Mouse (Mus musculus): ENCODE measurements around the gene Fscn1. TPM values are rescaled to one million over a fixed set of nuclear protein-coding genes. Genes with fewer than 3 reads are reported as not detected.

Fscn1 gene
- total RNA-seq, 2 experiments from 2014 or later, result not detected

Other genes with a start within 250 kb of the Fscn1 start
- gene Tnrc18, start 142.7 kb upstream of the Fscn1 start, total RNA-seq (2014; fragmentation: Nextera tagmentation), result 50.4 and 50.6 TPM in 2 replicates
- 9.0 and 13.8 TPM in 2 replicates for gene Tnrc18, start 142.7 kb upstream of the Fscn1 start, total RNA-seq (2017)
- 4.0 and 4.1 TPM in 2 replicates for gene Fbxl18, start 64.9 kb upstream of the Fscn1 start, total RNA-seq (2014; fragmentation: Nextera tagmentation)
- gene Fbxl18, start 64.9 kb upstream of the Fscn1 start, total RNA-seq (2017), result 1.7 and 2.4 TPM in 2 replicates
- gene Actb, start 53.6 kb upstream of the Fscn1 start, total RNA-seq (2014; fragmentation: Nextera tagmentation), result 2,571 and 3,677 TPM in 2 replicates
- 2,475 and 4,369 TPM in 2 replicates for gene Actb, start 53.6 kb upstream of the Fscn1 start, total RNA-seq (2017)
- gene Rnf216, start 152.7 kb downstream of the Fscn1 start, total RNA-seq (2014; fragmentation: Nextera tagmentation), result 41.1 and 42.5 TPM in 2 replicates
- gene Rnf216, start 152.7 kb downstream of the Fscn1 start, total RNA-seq (2017), result 33.1 and 37.3 TPM in 2 replicates
- gene Olfr718-ps1, start 187.2 kb downstream of the Fscn1 start, total RNA-seq (2014; fragmentation: Nextera tagmentation), result 0.19 TPM in 1 of 2 replicates, not detected in the other
- gene Olfr718-ps1, start 187.2 kb downstream of the Fscn1 start, total RNA-seq (2017), result not detected in 2 replicates
- gene Rbak, start 220.4 kb downstream of the Fscn1 start, total RNA-seq (2014; fragmentation: Nextera tagmentation), result 7.9 and 10.9 TPM in 2 replicates
- 10.3 and 14.3 TPM in 2 replicates for gene Rbak, start 220.4 kb downstream of the Fscn1 start, total RNA-seq (2017)
- gene Spdye4b, start 220.7 kb downstream of the Fscn1 start, total RNA-seq (2014; fragmentation: Nextera tagmentation), result not detected in 2 replicates
- not detected in 2 replicates for gene Spdye4b, start 220.7 kb downstream of the Fscn1 start, total RNA-seq (2017)